Mouse (Mus musculus) heart, adult 8-10 months (tissue): ENCODE data around the gene Yeats2. TPM values are rescaled to one million over a fixed set of nuclear protein-coding genes. Genes with fewer than 3 reads are reported as not detected.

ENCODE experiments used
- DNase-seq: peaks from one replicate; pipeline ENCODE4 v3.0.0; 2022; ENCODE audit warnings: low spot score
- total RNA-seq, 4 experiments: library from RNA; stranded (reverse); gene quantifications; 2 replicates each; pipeline ENCODE4 v1.2.4; 2022

The Yeats2 gene
- total RNA-seq, 4 experiments from 2014 or later = 7.8 to 9.8 (median 8.5) TPM

DNA sequence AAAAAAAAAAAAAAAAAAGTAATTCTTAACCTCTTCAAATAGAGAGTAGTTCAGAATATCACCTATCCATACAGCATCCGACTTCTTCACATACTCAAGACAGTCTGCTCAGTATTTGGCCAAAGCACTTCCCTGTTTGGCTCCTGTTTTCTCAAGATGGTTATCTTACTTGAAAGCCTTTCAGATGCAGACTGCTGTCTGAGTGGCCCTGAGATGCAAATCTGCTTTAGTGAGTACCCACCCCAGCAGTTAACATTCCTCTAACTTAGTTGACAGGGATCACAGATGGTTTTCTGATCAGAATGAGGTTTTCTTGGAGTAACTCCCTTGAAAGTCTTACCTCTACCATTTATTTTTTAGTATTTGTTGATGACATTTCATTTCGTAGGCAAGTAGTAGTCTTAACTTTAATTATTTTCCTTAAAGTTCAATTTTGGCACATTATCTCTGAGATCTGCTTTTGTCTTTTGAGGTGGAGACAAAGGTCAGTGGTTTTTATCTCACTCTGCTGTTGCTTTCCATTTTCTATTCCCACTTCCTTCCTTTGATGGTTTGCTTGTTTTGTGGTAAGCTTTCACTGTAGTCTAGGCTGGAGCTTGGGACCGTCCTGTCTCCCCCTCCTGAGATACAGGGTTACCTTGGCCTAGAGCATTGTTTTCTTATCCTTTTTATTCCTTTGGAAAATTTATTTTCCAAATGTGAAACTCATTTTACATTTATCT lies 50.5 kb downstream of the Yeats2 start:
- DNase-seq = no peak

GRCm38 (mm10) chr16:20192043-20192442 lies 51.2 kb downstream of the Yeats2 start:
- no peak for DNase-seq

DNA sequence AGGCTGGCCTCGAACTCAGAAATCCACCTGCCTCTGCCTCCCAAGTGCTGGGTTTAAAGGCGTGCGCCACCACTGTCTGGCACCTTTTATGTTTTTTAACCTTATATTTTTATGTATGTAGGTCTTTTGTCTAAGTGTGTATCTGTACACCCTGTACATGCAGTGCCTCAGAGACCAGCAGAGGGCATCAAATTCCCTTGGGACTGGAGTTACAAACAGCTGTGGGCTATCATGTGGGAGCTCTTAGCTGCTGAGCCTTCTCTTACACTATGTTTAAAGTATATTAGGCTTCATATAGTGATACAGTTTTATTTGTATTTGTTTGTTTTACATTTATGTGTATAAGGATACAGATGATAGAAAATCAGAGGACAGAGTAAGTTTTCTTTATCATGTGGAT lies 54.7 kb downstream of the Yeats2 start:
- no peak for DNase-seq

GRCm38 (mm10) chr16:20196962-20197361 lies 56.1 kb downstream of the Yeats2 start:
- no peak for DNase-seq

DNA sequence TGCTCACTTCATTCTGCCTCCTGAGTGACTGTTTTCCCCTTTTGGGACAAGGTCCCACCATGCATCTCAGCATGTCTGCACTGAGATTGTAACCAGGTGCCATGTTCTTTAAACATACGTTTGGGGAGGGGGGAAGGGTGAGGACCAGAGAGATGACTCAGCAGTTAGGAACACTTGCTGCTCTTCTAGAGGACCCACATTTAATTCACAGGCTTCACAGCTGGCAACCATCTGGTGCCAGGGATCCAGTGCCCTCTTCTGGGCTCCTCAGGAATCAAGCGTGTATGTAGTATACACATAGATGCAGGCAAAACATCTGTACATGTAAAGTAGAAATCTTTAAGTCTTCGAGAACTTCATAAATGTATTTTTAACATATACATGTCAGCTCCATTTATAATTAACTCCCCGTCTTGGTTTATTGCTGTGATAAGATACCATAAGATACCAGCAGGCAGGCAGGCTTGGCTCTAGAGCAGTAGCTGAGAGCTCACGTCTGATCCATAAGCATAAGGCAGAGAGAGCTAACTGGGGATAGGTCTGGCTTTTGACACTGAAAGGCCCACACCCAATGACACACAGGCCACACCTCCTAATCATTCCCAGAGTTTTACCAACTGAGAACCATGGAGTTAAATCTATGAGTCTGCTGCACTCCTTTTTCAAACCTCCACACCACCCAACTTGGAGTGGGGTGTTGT lies 58.8 kb downstream of the Yeats2 start:
- no peak for DNase-seq

- DNase-seq = peak; percentile 16
Observed at GRCm38 (mm10) chr16:20213591-20214226, 72.8 kb downstream of the Yeats2 start.

DNA sequence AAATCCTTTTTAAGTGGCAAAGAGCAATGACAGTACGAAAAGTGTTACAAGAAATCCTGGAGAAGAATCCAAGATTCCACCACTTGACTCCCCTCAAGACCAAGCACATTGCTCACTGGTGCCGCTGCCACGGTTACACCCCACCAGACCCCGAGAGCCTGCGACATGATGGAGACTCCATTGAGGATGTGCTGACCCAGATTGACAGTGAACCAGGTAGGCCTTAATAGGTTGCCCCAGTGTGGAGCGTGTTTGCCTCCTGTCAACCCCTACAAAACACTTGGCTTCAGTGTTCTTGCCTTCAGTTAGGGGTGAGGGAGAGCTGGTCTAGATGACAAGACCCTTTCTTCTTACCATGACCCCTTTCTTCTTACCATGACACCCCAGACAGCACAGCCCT lies 81.9 kb downstream of the Yeats2 start:
- DNase-seq = no peak

DNA sequence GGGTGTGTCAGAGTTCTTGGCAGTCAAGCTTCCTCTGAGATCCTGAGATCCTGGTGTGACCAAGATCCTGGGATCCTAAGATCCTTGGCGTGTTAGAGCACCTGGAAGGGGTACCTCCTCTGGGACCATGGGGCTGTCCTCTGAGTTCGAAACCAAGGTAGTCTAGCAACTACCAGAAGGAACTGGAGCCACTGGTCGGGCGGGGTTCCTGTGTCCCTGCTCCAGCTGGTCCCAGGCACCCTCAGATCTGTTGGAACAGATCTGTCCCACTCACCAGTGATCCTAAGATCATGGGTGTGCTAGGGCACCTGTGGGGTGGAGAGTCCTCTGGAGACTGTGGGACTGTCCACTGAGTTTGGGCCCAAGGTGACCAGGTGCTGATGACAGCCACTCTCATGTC lies 85.8 kb downstream of the Yeats2 start:
- DNase-seq = no peak

DNA sequence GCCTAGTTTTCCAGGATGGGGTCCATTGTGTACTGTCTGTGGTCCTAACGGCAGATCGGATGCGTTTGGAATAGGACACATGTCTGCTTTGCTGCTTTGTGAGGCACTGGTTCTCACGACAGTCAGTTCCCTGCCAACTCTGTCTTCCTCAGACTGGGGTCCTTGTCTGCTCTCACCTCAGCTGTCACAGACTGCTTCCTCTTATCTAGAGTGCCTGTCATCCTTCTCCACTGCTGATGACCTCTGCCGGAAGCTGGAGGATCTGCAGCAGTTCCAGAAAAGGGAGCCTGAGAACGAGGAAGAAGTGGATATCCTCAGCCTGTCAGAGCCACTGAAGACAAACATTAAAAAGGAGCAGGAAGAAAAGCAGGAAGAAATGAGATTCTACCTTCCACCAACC lies 86.6 kb downstream of the Yeats2 start:
- no peak for DNase-seq

DNA sequence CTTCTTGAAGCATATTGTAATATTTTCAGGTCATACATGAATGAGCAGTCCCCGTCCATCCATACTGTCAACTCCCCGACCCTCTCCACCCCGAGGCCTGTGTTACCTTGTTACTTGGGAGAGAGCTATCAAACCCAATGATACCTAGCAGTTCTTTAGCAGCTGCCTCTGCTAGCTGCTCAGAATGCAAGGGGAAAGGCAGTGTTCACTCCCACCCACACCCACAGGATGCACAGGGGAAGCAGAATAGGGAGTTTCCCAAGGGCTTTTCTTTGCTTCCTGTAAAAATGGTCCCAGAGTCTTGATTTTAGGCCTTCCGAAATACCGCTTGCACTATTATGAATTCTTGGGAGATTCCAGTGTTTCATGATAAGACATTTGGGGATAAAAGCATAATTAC lies 87.3 kb downstream of the Yeats2 start:
- no peak for DNase-seq

DNA sequence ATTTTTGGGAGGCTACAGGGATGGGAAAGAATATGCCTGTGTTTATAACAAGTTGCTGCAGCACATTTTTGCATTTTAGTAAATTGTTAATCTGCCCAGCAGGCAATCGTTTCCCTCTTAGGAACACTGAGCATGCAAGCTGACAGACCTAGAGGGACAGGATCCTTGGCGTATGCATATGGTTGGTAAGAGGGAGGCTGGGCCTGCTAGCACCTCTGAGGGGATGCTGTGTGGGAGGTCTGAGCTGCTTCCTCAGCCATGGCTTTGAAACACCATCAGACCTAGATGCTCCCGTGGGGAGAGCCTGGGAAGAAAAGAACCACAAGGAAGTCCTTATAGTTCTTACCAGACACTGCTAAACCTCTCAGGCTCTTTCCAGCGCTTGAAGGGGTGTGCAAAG lies 93.5 kb downstream of the Yeats2 start:
- no peak for DNase-seq

- no peak for DNase-seq
Observed at GRCm38 (mm10) chr16:20237426-20237825, 96.6 kb downstream of the Yeats2 start.

DNA sequence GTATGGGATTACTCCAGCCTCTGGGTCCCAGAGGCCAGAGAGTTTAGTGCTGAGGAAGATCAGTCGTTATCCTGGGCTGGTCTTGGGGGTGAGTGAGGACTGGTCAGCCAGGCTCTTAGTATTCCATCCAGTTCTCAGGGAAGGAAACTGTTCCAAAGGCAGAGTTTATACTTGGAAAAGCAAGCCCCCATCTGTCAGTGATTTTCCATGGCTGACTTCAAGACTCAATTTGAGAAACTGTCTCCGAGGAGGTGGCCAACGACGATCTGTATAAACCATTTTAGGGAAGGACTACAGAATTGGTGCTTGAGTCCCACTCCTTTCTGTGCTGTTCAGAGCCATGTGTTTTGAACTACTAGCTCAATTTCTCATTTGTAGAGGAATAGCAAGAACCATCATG lies 97.8 kb downstream of the Yeats2 start:
- DNase-seq = no peak

DNA sequence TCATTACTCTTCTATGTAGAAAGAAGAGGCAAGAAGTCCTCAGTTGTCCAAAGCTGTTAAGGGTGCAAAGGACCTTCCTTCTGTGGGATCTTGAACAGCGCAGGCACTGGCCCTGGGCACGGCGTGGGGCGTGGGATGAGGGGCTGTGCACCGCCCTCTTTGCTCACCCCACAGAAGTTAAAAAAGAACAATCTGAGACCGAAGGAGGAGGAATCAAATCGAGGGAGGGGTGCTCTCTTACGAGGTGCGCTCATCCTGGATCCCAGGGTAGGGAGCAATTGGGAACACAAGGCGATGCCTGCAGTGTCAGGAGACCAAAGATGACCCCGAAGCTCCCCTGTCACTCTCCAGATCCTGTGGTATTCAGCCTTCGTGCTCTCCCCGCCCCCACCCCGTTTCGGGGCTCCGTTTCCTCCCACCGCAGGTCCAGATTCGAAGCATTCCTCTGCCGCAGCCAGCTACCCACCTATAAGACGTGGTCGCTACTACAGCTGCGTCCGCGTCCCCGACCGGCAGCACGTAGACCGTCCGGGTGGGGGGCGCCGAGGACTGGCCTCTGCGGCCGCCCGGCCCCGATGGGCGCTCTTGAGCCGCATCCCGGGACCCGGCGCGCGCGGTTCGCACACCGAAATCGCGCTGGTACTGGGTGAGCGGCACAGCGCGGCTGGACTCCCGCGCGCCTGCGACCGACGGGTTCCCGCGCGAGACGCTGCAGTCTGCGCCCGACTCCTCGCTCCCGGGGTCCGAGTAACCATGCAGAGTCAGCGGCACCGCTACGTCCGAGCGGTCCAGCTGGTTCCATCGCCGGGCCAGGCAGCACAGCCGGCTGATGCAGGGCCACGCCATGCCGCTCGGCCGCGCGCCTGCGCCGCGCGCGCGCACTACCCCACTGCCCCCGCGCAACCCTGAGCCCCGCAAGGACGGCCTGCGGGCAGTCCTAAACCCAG lies 99.9 kb downstream of the Yeats2 start, which contains the start of gene Map6d1:
Gene Map6d1, minus strand, starts transcription at position 891 of the 947 bp plus-strand sequence.
- DNase-seq = peak; percentile 4

DNA sequence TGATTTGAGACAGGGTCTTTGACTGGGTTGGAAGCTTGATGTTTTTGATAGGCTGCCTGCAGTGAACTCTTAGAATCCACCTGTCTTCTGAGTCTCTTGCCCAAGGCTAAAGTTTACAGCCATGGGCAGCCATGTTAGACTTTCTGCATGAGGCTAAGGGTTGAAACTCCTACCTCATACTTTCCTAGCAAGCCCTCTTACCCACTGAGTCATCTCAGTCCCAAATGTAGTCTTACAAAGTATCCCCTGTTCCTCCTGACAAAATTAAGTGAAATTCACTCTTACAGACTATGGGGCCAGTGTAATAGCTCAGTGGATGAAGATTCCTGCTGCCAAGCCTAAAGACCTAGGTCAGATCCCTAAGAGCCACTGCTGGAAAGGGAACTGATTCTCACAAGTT lies 106.2 kb downstream of the Yeats2 start:
- DNase-seq = no peak

GRCm38 (mm10) chr16:20248442-20249174 lies 107.7 kb downstream of the Yeats2 start:
- DNase-seq = no peak

GRCm38 (mm10) chr16:20257926-20258325 lies 117.1 kb downstream of the Yeats2 start:
- no peak for DNase-seq

DNA sequence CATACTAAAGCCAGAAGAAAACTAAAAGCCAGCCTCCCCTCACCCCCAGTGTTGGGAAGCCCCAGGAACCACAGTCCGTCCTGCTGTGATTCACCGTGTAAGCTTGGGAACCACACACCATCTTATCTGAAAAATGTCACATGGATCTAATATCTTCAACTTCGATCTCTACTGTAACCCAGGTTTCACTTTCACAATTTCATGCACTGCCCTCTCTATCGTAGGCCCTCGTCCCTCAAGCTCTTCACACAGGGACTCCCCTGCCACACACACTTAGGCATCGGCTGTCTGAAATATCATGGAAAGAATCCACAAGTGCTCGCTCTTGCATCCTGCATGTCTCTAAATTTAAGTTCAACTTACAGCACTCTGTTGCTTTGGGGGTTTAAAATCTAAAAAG lies 124.2 kb downstream of the Yeats2 start:
- no peak for DNase-seq

GRCm38 (mm10) chr16:20271339-20271738 lies 130.5 kb downstream of the Yeats2 start:
- no peak for DNase-seq

- no peak for DNase-seq
Observed at GRCm38 (mm10) chr16:20272994-20273393, 132.1 kb downstream of the Yeats2 start.

DNA sequence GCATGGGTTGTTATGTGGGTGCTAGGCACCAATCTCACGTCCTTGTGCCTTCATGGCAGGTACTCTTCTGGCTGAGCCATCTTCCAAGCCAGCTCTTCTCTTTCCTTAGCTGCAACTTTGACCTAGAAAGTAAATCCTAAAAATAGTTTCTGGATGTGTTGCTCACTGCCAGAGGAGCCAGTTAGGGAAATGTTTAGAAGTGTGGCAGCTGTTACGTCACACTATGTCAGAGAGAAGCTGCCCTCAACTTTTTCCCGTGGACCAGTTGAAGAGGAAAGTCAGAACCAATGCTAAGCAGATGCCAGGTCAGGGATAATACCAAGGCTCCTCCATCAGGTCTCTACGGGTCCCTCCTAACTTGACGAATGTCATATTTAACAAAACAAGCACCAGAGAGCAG lies 138.5 kb downstream of the Yeats2 start:
- peak; percentile 24 for DNase-seq
